Mouse (Mus musculus) kidney, embryonic 14.5 days (tissue): ENCODE measurements around the gene Copb1. TPM values are rescaled to one million over a fixed set of nuclear protein-coding genes. Genes with fewer than 3 reads are reported as not detected.
A peak's percentile ranks its signal among the peaks of the same experiment; 100 is the strongest.
"Not testable (repeated sequence)": the region's sequence is repeated elsewhere in the genome, so short reads cannot be mapped to it uniquely, and the experiment has no call there.

ENCODE experiments used
- ATAC-seq: fragments of 200-750 bp; cut with Nextera tagmentation; 2 replicates; pipeline ENCODE4 v1.8.0; 2017; ENCODE audit warnings: moderate number of reproducible peaks, mild to moderate bottlenecking, moderate TSS enrichment, moderate library complexity; ENCODE audit not compliant: low FRiP score, low TSS enrichment
- H3K27ac ChIP-seq: fragments of 300-500 bp; sonication (generic); 2 replicates; pipeline ENCODE4 v1.5.1; 2014; ENCODE audit warnings: low read depth, mild to moderate bottlenecking, low read length, moderate library complexity, mixed read lengths
- H3K27me3 ChIP-seq: fragments of 300-500 bp; sonication (generic); 2 replicates; pipeline ENCODE4 v1.6.1; 2014; ENCODE audit warnings: mild to moderate bottlenecking, low read length; ENCODE audit not compliant: control insufficient read depth, insufficient read depth
- H3K36me3 ChIP-seq: fragments of 300-500 bp; sonication (generic); 2 replicates; pipeline ENCODE4 v1.6.1; 2014; ENCODE audit warnings: low read length, mixed read lengths; ENCODE audit not compliant: control insufficient read depth, insufficient read depth
- H3K4me1 ChIP-seq: fragments of 300-500 bp; sonication (generic); 2 replicates; pipeline ENCODE4 v1.6.1; 2014; ENCODE audit warnings: low read length, mixed read lengths; ENCODE audit not compliant: control insufficient read depth, insufficient read depth
- H3K4me2 ChIP-seq: fragments of 300-500 bp; sonication (generic); replicated peaks from 2 replicates; pipeline ENCODE4 v1.6.1; 2014; ENCODE audit warnings: low read depth, mild to moderate bottlenecking, low read length
- H3K4me3 ChIP-seq: fragments of 300-500 bp; sonication (generic); 2 replicates; pipeline ENCODE4 v1.5.1; 2014; ENCODE audit warnings: mild to moderate bottlenecking, low read length
- H3K9ac ChIP-seq: fragments of 300-500 bp; sonication (generic); 2 replicates; pipeline ENCODE4 v1.6.1; 2014; ENCODE audit warnings: low read depth, mild to moderate bottlenecking, low read length, moderate library complexity
- H3K9me3 ChIP-seq: fragments of 300-500 bp; sonication (generic); 2 replicates; pipeline ENCODE4 v1.6.1; 2016; ENCODE audit warnings: low read length; ENCODE audit not compliant: control insufficient read depth
- WGBS: fragments of 180-500 bp; shearing (Covaris S2); extraction: QIAGEN DNeasy Blood & Tissue Kit; methylation state at CpG from one replicate; pipeline ENCODE4 v1.1.7; 2014; 5-methylcytosine and 5-hydroxymethylcytosine counted together
- polyA plus RNA-seq: library from polyadenylated mRNA; unstranded; fragments of >200 nt; fragmentation: Nextera tagmentation; extraction: Ambion mirVana; gene quantifications from 2 replicates; pipeline ENCODE4 v1.2.1, GENCODE M21; 2014

The Copb1 gene
- polyA plus RNA-seq, 1 experiment from 2014 or later: 136 TPM

GRCm38 (mm10) chr7:114203491-114204359 lies 50.8 kb downstream of the Copb1 start:
- peak; percentile 73; the same call in 1 of the 2 replicates for ATAC-seq
- peaks cover 7% of the 10 kb centered on the region for H3K4me1 ChIP-seq
- H3K4me3 ChIP-seq: no peak overlapping the region
- H3K27ac ChIP-seq: peak overlapping the region; percentile 56
- 46% methylated on average over 9 of the region's 9 CpGs for WGBS
- H3K9ac ChIP-seq: no peak overlapping the region
- H3K36me3 ChIP-seq: no peaks in the 10 kb centered on the region
- no peaks in the 10 kb centered on the region for H3K9me3 ChIP-seq
- H3K4me2 ChIP-seq: no peak overlapping the region
- no peaks in the 10 kb centered on the region for H3K27me3 ChIP-seq

GRCm38 (mm10) chr7:114202972-114203404 lies 51.5 kb downstream of the Copb1 start:
- no peaks in the 10 kb centered on the region for H3K36me3 ChIP-seq
- 73% methylated on average over 5 of the region's 5 CpGs for WGBS
- ATAC-seq: no peak
- peak overlapping the region; percentile 12; the same call in 1 of the 2 replicates for H3K27ac ChIP-seq
- H3K4me3 ChIP-seq: no peak overlapping the region
- peaks cover 7% of the 10 kb centered on the region for H3K4me1 ChIP-seq
- no peak overlapping the region for H3K9ac ChIP-seq
- no peak overlapping the region for H3K4me2 ChIP-seq
- H3K27me3 ChIP-seq: no peaks in the 10 kb centered on the region
- H3K9me3 ChIP-seq: no peaks in the 10 kb centered on the region

- Histone ChIP-seq H3K4me1 (peaks cover 7% of the 10 kb centered on the region), H3K4me2 (no peak overlapping the region), H3K27me3 (no peaks in the 10 kb centered on the region), H3K9me3 (no peaks in the 10 kb centered on the region), H3K9ac (no peak overlapping the region), H3K27ac (no peak overlapping the region), H3K36me3 (no peaks in the 10 kb centered on the region), H3K4me3 (no peak overlapping the region)
- 82% methylated on average over 2 of the region's 2 CpGs for WGBS
- no peak for ATAC-seq
Measured at GRCm38 (mm10) chr7:114200651-114201050, 53.9 kb downstream of the Copb1 start.

GRCm38 (mm10) chr7:114199428-114200110 lies 54.9 kb downstream of the Copb1 start:
- Histone ChIP-seq H3K27ac (no peak overlapping the region), H3K4me3 (no peak overlapping the region), H3K9me3 (no peaks in the 10 kb centered on the region), H3K9ac (no peak overlapping the region), H3K4me2 (no peak overlapping the region), H3K36me3 (no peaks in the 10 kb centered on the region), H3K4me1 (peaks cover 7% of the 10 kb centered on the region), H3K27me3 (no peaks in the 10 kb centered on the region)
- ATAC-seq: no peak
- 70% methylated on average over 3 of the region's 3 CpGs for WGBS

GRCm38 (mm10) chr7:114198252-114198651 lies 56.3 kb downstream of the Copb1 start:
- H3K9ac ChIP-seq: no peak overlapping the region
- no peak overlapping the region for H3K4me2 ChIP-seq
- H3K27me3 ChIP-seq: no peaks in the 10 kb centered on the region
- H3K4me1 ChIP-seq: peaks cover 6% of the 10 kb centered on the region
- H3K27ac ChIP-seq: no peak overlapping the region
- no peak for ATAC-seq
- no peak overlapping the region for H3K4me3 ChIP-seq
- no peaks in the 10 kb centered on the region for H3K36me3 ChIP-seq
- 84% methylated on average over 1 of the region's 1 CpGs for WGBS
- no peaks in the 10 kb centered on the region for H3K9me3 ChIP-seq

GRCm38 (mm10) chr7:114196588-114196987 lies 57.9 kb downstream of the Copb1 start:
- WGBS: 83% methylated on average over 2 of the region's 2 CpGs
- not testable (repeated sequence) for H3K4me2 ChIP-seq, H3K27me3 ChIP-seq, H3K4me1 ChIP-seq, H3K36me3 ChIP-seq, H3K4me3 ChIP-seq, H3K27ac ChIP-seq, H3K9me3 ChIP-seq, ATAC-seq, H3K9ac ChIP-seq

GRCm38 (mm10) chr7:114194788-114195187 lies 59.7 kb downstream of the Copb1 start:
- not testable (repeated sequence) for ATAC-seq, H3K9me3 ChIP-seq
- WGBS: 87% methylated on average over 2 of the region's 2 CpGs

GRCm38 (mm10) chr7:114194224-114194623 lies 60.3 kb downstream of the Copb1 start:
- no peak overlapping the region for H3K4me3 ChIP-seq
- no peaks in the 10 kb centered on the region for H3K4me1 ChIP-seq
- H3K4me2 ChIP-seq: no peak overlapping the region
- no peaks in the 10 kb centered on the region for H3K9me3 ChIP-seq
- H3K9ac ChIP-seq: no peak overlapping the region
- H3K27me3 ChIP-seq: no peaks in the 10 kb centered on the region
- H3K27ac ChIP-seq: no peak overlapping the region
- ATAC-seq: no peak
- H3K36me3 ChIP-seq: no peaks in the 10 kb centered on the region
- WGBS: 61% methylated on average over 4 of the region's 4 CpGs

More at GRCm38 (mm10) chr7:114194788-114195187, 59.7 kb downstream of the Copb1 start:
- H3K27ac ChIP-seq, H3K36me3 ChIP-seq, H3K4me3 ChIP-seq, H3K9ac ChIP-seq, H3K4me1 ChIP-seq, H3K4me2 ChIP-seq, H3K27me3 ChIP-seq: not testable (repeated sequence)
